Mouse (Mus musculus): ENCODE measurements around the gene Slc9a3r2.
"Not testable (repeated sequence)": the region's sequence is repeated elsewhere in the genome, so short reads cannot be mapped to it uniquely, and the experiment has no call there.

The Slc9a3r2 gene

DNA sequence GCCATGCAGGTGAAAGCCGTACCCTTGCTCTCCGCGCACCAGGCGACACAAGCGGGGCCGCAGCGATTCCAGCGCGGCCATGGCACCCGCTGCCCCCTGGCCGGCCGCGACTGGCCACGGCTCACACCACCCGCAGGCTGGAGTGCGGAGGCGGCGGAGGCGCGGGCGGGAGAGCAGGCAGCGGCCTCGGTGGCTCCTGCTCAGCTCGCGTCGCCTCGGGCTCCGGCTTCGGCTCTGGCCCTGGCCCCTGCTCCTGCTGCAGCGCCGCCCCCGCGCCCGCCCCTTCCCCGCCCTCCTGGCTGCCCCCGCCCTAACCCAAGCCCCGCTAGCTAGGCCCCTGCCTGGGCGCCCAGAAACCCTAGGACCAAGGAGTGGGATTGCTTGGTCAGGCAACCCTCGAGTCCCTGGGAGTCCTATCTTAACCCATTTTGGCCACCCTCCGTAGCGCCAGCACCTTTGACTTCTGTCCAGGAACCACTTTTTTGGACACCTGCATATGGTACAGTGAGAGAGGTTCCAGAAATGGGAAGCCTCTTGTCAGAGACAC, at the start of gene Slc9a3r2:
Gene Slc9a3r2 (minus strand): TSS at position 258 of the 547 bp plus-strand sequence.
- in situ Hi-C loops (cut with MboI, MseI), result no loop called here

- in situ Hi-C loops (cut with MboI, MseI), result no loop called here
Measured at GRCm38 (mm10) chr17:24699473-24699872, 49.3 kb upstream of the Slc9a3r2 start.

DNA sequence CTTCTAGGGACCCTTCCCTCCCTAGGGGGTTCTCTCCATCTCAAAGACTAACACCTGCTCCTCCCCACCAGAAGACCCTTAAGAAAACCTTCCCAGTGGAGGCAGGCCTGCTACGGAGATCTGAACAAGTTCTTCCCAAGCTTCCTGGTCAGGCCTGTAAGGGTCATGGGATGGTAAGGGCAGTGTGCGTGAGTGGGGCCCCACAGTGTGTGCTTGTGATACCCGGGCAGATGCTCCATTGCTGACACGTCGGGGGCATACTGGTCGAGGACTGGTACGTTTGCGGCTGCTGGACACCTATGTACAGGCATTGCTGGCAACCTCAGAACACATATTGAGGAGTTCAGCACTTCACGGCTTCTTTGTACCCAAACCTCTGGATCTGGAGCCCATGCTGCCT, 48.6 kb upstream of the Slc9a3r2 start:
- in situ Hi-C loops (cut with MboI, MseI), result no loop called here

DNA sequence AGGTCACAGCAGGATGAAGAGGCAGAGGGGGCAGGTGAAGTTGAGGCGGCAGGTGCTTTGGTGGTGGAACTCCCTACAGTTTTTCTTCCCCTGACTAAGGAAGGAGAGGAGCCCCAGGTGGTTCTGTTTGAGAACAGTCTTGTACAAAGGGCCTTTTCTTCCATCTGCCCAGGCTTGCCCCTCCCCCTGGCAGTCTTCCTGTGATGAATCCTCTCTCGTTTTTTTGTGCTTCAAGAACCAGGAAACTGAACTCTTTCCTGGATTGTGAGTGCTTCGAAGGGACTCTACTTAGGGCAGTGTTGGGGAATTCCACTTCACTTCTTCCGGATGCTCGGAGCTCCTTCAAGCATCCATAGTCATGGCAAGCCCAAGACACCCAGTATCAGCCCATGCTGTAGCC, 47.9 kb upstream of the Slc9a3r2 start:
- in situ Hi-C loops (cut with MboI, MseI), result no loop called here

- in situ Hi-C loops (cut with MboI, MseI), result no loop called here
Measured at GRCm38 (mm10) chr17:24696011-24696697, 46.0 kb upstream of the Slc9a3r2 start, which contains the start of the genes Gfer and Noxo1. TSS of gene Gfer (minus strand) at chr17:24696156. TSS of gene Noxo1 (plus strand) at chr17:24696234.

DNA sequence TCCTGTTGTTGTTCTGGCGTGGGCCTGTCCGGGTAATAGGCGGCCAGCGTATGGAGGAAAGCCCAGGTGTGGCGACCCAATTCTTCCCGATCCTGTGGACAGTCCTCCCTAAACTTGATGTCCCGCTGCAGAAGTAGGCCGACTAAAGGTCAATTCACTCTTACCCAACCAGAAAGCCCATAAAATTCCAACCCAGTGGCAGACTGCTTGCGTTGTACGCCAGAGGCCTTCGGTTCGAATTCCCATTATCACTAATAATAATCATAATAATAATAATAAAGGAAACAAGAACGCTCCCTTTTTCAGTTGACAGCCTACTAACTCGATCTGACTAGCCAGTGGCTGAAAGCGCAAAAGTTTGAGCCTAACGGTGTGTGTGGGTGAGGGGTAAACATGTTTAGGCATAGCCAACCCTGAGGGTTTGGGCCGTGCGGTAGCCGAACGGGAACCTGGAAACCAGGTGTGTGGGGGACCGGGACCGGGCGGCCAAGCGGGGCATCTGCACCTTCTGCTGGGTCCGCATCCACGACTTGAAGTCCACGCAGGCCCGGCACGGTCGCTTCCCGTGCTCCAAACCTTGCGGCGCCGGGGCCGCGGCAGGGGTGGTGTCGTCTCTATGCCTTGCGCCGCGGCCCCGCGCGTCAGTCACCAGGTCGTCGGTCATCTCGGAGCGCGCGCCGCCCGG, 45.3 kb upstream of the Slc9a3r2 start:
- in situ Hi-C loops (cut with MboI, MseI), result no loop called here

DNA sequence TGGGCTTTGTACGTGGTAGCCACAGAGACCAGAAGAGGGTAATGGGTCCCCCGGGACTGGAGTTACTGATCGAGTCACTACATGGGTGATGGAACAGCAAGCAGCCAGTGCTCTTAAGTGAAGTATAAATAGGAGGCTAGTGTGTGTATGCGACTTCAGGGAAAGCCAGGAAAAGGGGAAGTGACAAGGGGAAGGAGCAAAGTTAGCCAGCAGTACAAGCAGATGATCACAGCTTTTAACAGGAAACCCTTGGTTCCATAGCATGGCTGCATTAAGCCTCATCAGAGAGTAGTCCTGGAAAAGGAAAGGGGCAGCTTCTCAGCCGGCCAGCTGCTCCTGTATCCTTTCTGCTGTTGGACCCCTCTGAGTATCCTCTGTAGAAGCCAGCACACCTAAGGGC, 42.3 kb upstream of the Slc9a3r2 start:
- in situ Hi-C loops (cut with MboI, MseI), result no loop called here

- in situ Hi-C loops (cut with MboI, MseI), result no loop called here
Measured at GRCm38 (mm10) chr17:24689251-24690081, 39.3 kb upstream of the Slc9a3r2 start, which contains the start of gene Syngr3. TSS of gene Syngr3 (minus strand) at chr17:24689955.

GRCm38 (mm10) chr17:24687599-24687998, 37.5 kb upstream of the Slc9a3r2 start:
- in situ Hi-C loops (cut with MboI, MseI), result no loop called here

DNA sequence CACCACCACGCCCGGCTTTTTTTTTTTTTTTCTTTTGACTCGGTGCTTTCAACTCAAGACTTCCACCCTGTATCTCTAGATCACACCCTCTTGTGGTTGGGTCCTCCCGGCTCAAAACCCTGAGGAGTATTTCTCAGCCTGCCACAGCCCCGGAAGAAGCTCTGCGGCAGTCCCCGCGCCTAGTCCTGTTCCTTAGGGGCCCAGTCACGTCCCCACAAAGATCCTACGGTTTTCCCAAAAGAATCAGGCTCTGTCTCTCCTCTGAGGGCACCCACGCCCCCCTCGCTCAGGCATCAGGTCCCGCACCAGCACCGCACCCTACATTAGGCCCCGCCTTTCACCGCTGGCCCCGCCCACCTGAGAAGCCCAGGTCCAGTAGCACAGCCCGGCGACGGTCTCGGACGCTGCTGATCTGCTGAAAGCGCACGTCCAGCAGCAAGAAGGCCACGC, 37.0 kb upstream of the Slc9a3r2 start:
- in situ Hi-C loops (cut with MboI, MseI), result no loop called here

GRCm38 (mm10) chr17:24686514-24686913, 36.4 kb upstream of the Slc9a3r2 start:
- in situ Hi-C loops (cut with MboI, MseI), result no loop called here

DNA sequence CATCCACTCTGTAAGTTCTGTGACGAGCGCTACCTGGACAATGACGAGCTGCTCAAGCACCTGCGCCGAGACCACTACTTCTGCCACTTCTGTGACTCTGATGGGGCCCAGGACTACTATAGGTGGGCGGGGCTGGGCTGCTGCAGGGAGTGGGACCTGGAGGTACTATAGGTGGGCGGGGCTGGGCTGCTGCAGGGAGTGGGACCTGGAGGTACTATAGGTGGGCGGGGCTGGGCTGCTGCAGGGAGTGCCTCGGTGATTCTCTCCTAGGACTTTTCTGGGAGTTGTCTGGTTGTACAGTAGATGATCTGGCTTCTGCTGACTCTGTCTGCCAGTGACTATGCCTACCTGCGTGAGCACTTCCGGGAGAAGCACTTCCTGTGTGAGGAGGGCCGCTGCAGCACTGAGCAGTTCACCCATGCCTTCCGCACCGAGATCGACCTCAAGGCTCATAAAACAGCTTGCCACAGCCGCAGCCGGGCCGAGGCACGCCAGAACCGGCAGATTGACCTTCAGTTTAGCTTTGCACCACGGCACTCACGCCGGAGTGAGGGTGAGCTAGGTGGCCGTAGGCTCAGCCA, 27.5 kb upstream of the Slc9a3r2 start:
- in situ Hi-C loops (cut with MboI, MseI), result no loop called here

GRCm38 (mm10) chr17:24676877-24677276, 26.8 kb upstream of the Slc9a3r2 start:
- in situ Hi-C loops (cut with MboI, MseI), result no loop called here

DNA sequence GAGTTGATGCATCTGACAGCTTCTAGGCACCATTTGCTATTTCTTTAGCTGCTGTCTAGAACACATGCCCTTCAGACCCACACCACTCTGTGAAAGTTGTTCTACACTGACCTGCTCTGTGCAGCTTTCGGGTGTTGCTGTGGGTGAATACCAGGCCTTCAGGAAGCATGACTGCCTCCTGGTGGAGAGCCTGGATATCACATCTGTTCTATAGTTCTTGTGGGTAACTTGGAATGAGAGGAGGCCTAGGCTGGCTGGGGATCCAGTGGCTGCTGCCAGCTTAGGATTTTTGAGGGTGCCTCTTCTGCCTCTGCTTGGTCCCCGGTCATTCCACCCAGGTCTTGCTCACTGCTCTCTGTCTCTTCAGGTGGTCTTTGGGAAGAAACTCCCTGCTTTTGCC, 26.1 kb upstream of the Slc9a3r2 start:
- in situ Hi-C loops (cut with MboI, MseI), result no loop called here

DNA sequence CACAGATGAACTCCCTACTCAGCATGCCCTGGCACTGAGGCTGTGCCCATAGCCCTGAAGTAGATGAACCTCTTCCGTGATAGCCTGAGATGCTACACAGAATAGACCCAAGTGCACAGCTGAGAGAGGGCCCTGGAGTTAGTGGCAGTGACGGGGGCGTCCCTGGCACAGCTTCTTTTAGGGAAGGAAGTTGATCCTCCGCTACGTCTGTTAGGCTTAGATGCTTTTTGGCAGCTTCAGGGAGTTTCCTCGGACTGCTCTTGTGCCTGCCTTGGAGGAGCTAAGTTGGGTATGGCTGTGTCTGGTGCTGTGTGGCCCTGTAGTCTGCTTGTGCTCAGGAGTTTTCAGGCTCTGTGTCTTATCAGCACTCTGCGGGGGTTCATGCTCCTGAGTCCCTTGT, 24.1 kb upstream of the Slc9a3r2 start:
- in situ Hi-C loops (cut with MboI, MseI), result no loop called here

DNA sequence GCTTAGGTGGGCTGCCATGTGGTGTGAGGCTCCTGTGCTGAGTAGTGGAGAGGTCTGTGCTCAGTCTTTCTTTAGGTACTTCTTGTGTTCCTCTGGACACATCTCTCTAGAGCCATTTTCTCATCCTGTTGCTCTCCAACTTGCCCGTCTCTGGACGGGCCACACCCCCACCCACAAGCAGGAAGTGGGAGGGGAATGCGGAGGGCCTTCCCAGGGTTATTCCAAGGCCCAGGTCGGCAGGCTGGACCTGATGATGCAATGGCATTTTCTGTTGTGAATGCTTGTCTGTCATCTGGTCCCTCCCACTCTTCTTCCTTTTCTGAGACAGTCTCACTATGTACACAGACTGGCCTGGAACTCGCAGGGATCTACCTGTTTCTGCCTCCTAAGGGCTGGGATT, 22.0 kb upstream of the Slc9a3r2 start:
- in situ Hi-C loops (cut with MboI, MseI), result no loop called here

DNA sequence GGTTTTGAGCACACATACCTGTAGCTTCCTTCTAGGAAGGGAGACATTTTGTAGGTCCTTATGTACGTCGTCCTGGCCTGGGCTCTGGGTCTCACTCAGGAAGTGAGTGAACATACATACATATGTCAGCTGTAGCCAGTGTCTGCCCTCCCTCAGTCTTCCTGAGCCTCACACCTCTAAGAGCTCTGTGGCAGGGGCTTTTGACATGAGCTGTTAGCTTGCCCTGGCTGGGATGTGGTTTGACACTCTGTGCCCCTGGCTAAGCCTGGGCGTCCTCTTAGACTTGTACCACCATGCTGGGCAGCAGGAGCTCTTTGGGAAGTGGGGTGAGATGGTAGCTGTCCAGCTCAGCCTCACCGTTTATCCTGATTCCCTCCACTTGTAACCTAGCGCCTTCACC, 21.2 kb upstream of the Slc9a3r2 start:
- in situ Hi-C loops (cut with MboI, MseI), result no loop called here

DNA sequence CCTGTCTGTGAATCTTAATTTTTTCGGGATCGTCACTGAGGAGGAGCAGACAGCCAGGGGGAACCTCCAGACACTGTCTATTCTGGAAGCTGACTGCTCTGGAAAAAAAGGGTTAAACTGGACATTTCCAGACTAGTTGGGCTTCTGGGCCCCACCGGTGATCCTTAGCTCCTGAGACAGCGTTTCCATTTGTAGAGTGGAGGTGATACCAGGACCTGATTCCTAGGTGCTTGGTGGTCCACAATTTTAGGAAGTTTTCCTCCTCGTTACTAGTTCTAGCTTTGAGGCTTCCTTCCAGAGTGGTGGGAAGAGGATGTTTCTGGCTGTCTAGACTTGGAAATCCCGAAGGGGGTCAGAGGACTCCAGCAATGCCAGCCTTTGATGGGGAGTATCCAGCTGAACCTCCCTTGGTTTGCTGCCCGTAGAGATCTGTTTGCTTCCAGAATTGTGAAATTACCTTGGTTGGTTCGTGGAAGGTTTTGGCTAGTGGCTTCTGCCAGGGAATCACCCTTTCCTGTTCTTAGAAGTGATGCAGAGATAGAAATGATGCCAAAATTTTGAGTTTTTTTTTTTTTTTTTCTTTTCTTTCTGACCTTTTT, 20.2 kb upstream of the Slc9a3r2 start:
- in situ Hi-C loops (cut with MboI, MseI), result no loop called here

DNA sequence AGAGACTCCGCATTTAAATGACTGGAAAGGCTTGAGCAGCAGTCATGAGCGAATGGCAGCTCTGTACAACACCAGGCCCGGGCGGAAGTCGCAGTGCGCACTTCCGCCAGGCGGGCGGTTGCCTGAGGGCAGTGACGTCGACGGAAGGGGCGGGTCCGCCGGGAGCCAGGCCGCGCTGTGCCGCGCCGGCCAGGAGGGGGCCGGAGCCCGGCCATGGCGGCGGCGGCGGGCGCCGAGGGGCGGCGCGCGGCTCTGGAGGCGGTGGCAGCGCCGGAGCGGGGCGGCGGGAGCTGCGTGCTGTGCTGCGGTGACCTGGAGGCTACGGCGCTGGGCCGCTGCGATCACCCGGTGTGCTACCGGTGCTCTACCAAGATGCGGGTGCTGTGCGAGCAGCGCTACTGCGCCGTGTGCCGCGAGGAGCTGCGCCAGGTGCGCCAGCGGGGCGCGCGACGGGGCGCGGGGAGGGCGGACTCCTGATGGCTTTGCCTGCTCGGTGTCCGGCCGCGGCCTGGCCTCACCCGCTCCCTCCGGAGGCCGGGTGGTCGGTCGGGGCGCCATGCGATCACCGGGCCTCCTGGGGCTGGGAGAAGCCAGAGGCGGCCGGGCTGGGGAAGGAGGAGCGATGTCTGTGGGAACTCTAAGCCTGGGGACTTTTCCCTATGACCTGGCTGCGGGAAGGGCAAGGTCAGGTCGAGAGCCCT, 19.6 kb upstream of the Slc9a3r2 start, which contains the start of gene Zfp598:
Gene Zfp598 (plus strand): TSS at position 143 of the 701 bp plus-strand sequence.
- in situ Hi-C loops (cut with MboI, MseI), result no loop called here

- in situ Hi-C loops (cut with MboI, MseI), result not testable (repeated sequence)
Measured at GRCm38 (mm10) chr17:24669214-24669544, 19.1 kb upstream of the Slc9a3r2 start.

DNA sequence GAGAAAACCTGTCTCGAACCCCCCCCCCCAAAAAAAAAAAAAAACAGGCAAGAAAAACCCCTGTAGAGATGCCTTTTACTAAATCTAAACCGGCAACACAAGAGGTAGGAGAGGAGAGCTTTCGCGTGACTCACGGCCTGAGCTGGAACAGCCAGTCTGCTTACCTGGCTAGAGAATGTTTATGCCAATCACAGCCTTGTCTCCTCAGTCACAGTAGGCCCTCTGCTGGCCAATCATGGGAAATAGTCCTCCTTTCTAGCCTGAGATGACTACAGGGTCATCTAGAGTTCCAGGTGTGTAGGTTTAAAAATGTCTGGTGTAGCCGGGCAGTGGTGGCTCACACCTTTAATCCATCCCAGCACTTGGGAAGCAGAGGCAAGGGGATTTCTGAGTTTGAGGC, 17.3 kb upstream of the Slc9a3r2 start:
- in situ Hi-C loops (cut with MboI, MseI), result no loop called here
